Mouse (Mus musculus): ENCODE results near the gene Tas2r143.

The Tas2r143 gene

GRCm38 (mm10) chr6:42364607-42365006 is 35.4 kb upstream of the Tas2r143 start:
- DNase-seq (ENCODE audit: inconsistent age in 2 of 2, low spot score in 1 of 2), result no peak

GRCm38 (mm10) chr6:42365215-42365614 is 34.8 kb upstream of the Tas2r143 start:
- DNase-seq (ENCODE audit: inconsistent age in 2 of 2, low spot score in 1 of 2), result no peak

GRCm38 (mm10) chr6:42369870-42370269 is 30.2 kb upstream of the Tas2r143 start:
- no peak for DNase-seq (ENCODE audit: inconsistent age in 2 of 2, low spot score in 1 of 2)

GRCm38 (mm10) chr6:42370630-42371363 is 29.2 kb upstream of the Tas2r143 start:
- DNase-seq (ENCODE audit: inconsistent age in 2 of 2, low spot score in 1 of 2), result no peak

GRCm38 (mm10) chr6:42372001-42372400 is 28.0 kb upstream of the Tas2r143 start:
- no peak for DNase-seq (ENCODE audit: inconsistent age in 2 of 2, low spot score in 1 of 2)

GRCm38 (mm10) chr6:42372421-42372815 is 27.6 kb upstream of the Tas2r143 start:
- no peak for DNase-seq (ENCODE audit: inconsistent age in 2 of 2, low spot score in 1 of 2)

- peak; percentile 57 to 82 for DNase-seq (ENCODE audit: inconsistent age in 2 of 2, low spot score in 1 of 2)
Measured at GRCm38 (mm10) chr6:42372816-42373547, 27.1 kb upstream of the Tas2r143 start, which contains the start of gene Epha1. Epha1 (minus strand) TSS chr6:42373268.

GRCm38 (mm10) chr6:42373669-42374430 is 26.2 kb upstream of the Tas2r143 start:
- DNase-seq (ENCODE audit: inconsistent age in 2 of 2, low spot score in 1 of 2), result no peak

- DNase-seq (ENCODE audit: inconsistent age in 2 of 2, low spot score in 1 of 2), result no peak
Measured at GRCm38 (mm10) chr6:42374701-42375100, 25.3 kb upstream of the Tas2r143 start.

- DNase-seq (ENCODE audit: inconsistent age in 2 of 2, low spot score in 1 of 2), result no peak
Measured at GRCm38 (mm10) chr6:42375131-42375530, 24.9 kb upstream of the Tas2r143 start.

- DNase-seq (ENCODE audit: inconsistent age in 2 of 2, low spot score in 1 of 2), result no peak
Measured at GRCm38 (mm10) chr6:42376016-42376415, 24.0 kb upstream of the Tas2r143 start.

GRCm38 (mm10) chr6:42376504-42377019 is 23.5 kb upstream of the Tas2r143 start:
- DNase-seq (ENCODE audit: inconsistent age in 2 of 2, low spot score in 1 of 2), result no peak

GRCm38 (mm10) chr6:42377280-42377679 is 22.8 kb upstream of the Tas2r143 start:
- no peak for DNase-seq (ENCODE audit: inconsistent age in 2 of 2, low spot score in 1 of 2)

GRCm38 (mm10) chr6:42379551-42379950 is 20.5 kb upstream of the Tas2r143 start:
- DNase-seq (ENCODE audit: inconsistent age in 2 of 2, low spot score in 1 of 2), result no peak

- DNase-seq (ENCODE audit: inconsistent age in 2 of 2, low spot score in 1 of 2), result peak in 1 of 2 experiments; percentile 75
Measured at GRCm38 (mm10) chr6:42380416-42381144, 19.5 kb upstream of the Tas2r143 start.

- no peak for DNase-seq (ENCODE audit: inconsistent age in 2 of 2, low spot score in 1 of 2)
Measured at GRCm38 (mm10) chr6:42381221-42381620, 18.8 kb upstream of the Tas2r143 start.

- no peak for DNase-seq (ENCODE audit: inconsistent age in 2 of 2, low spot score in 1 of 2)
Measured at GRCm38 (mm10) chr6:42381916-42382381, 18.1 kb upstream of the Tas2r143 start.

GRCm38 (mm10) chr6:42383360-42383759 is 16.7 kb upstream of the Tas2r143 start:
- no peak for DNase-seq (ENCODE audit: inconsistent age in 2 of 2, low spot score in 1 of 2)

GRCm38 (mm10) chr6:42385635-42386034 is 14.4 kb upstream of the Tas2r143 start:
- DNase-seq (ENCODE audit: inconsistent age in 2 of 2, low spot score in 1 of 2), result peak in 1 of 2 experiments; percentile 22

- no peak for DNase-seq (ENCODE audit: inconsistent age in 2 of 2, low spot score in 1 of 2)
Measured at GRCm38 (mm10) chr6:42391796-42392330, 8.2 kb upstream of the Tas2r143 start.
